Mouse (Mus musculus): ENCODE measurements around the gene Ano1.

- TF ChIP-seq MYC (IDR thresholded peaks at IDR 0.05; ENCODE audit: low read depth, low read length) = no peak
- no peak for TF ChIP-seq MAFK (IDR thresholded peaks at IDR 0.05; ENCODE audit: borderline replicate concordance, low read depth, low read length)
- no peak for TF ChIP-seq POLR2A (IDR thresholded peaks at IDR 0.05; ENCODE audit: control insufficient read depth in 1 of 2, insufficient read depth in 1 of 2, low read depth in 1 of 2, low read length in 2 of 2, poor library complexity in 1 of 2)
Measured at GRCm38 (mm10) chr7:144755511-144756378, 4.0 kb upstream of the Ano1 start.
